Mouse (Mus musculus) embryonic fibroblast, embryonic 13.5 days (primary cell): ENCODE measurements at regions not wholly inside any gene's neighbourhood (a gene's known extent, or its start where the extent isn't known, plus 50 kb on each side); places are given as distances from the start of the nearest gene placed in this dataset.

Source experiments
- CTCF ChIP-seq: IDR thresholded peaks from 2 replicates; pipeline ENCODE4 v1.5.1; 2011; ENCODE audit warnings: mild to moderate bottlenecking, control low read depth, low read length, moderate library complexity, borderline replicate concordance; ENCODE audit not compliant: insufficient read depth
- POLR2A ChIP-seq: IDR thresholded peaks from 2 replicates; pipeline ENCODE4 v1.6.1; 2011; ENCODE audit warnings: low read depth, mild to moderate bottlenecking, control low read depth, low read length, moderate library complexity

DNA sequence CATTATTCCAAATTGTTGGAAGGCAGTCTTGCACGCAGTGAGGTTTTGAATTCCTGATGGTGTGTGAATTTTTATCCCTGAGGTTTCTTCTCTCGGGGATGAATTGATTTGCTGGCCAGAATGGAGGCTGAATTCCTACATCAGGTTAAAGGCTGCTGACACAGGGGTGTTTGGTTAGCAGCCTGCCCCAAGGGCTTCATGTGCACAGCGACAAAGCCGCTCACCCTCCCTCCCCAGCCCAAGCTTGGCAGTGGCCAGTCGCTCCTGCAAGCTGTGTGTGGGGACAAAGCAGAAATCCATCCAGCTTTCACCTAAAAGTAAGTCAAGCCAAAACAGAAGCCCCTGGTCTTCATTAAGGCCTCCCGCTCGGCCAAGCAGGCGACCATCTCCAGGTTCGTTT lies 151.4 kb upstream of the Eomes start:
- TF ChIP-seq CTCF (no peak), POLR2A (no peak)
